Mouse (Mus musculus) cortical plate, adult 2 months (tissue): ENCODE measurements around the gene Arpp21.

ENCODE experiments used
- CTCF ChIP-seq: fragments of 200-500 bp; IDR thresholded peaks from 2 replicates; pipeline ENCODE4 v1.5.1; 2011; ENCODE audit warnings: mild to moderate bottlenecking, control low read depth, low read length; ENCODE audit not compliant: insufficient read depth; ENCODE audit errors: extremely low read depth
- POLR2A ChIP-seq: fragments of 200-500 bp; IDR thresholded peaks from 2 replicates; pipeline ENCODE4 v1.6.1; 2011; ENCODE audit warnings: mild to moderate bottlenecking, low read length, control low read depth; ENCODE audit not compliant: insufficient read depth; ENCODE audit errors: extremely low read depth

- TF ChIP-seq CTCF (no peak), POLR2A (no peak)
These were observed 116.7 kb downstream of the Arpp21 start for GRCm38 (mm10) chr9:112119106-112119433.
